Mouse (Mus musculus) heart, embryonic 16.5 days (tissue): ENCODE measurements around the gene Ccdc34. TPM values are rescaled to one million over a fixed set of nuclear protein-coding genes. Genes with fewer than 3 reads are reported as not detected.
"Not testable (repeated sequence)": the region's sequence is repeated elsewhere in the genome, so short reads cannot be mapped to it uniquely, and the experiment has no call there.

ENCODE experiments used
- ATAC-seq: fragments of 200-750 bp; cut with Nextera tagmentation; replicated peaks from 2 replicates; pipeline ENCODE4 v1.8.0; 2017; ENCODE audit warnings: moderate number of reproducible peaks; ENCODE audit not compliant: insufficient read depth, low FRiP score; ENCODE audit errors: extremely low read depth
- H3K27ac ChIP-seq: fragments of 300-500 bp; sonication (generic); 2 replicates; pipeline ENCODE4 v1.5.1; 2014; ENCODE audit warnings: mild to moderate bottlenecking, low read length, control low read depth, moderate library complexity
- H3K27me3 ChIP-seq: fragments of 300-500 bp; sonication (generic); 2 replicates; pipeline ENCODE4 v1.6.1; 2014; ENCODE audit warnings: low read length, mixed read lengths; ENCODE audit not compliant: control insufficient read depth, insufficient read depth
- H3K36me3 ChIP-seq: fragments of 300-500 bp; sonication (generic); 2 replicates; pipeline ENCODE4 v1.6.1; 2014; ENCODE audit not compliant: control insufficient read depth, insufficient read depth
- H3K4me1 ChIP-seq: fragments of 300-500 bp; sonication (generic); 2 replicates; pipeline ENCODE4 v1.6.1; 2014; ENCODE audit warnings: low read length, mixed read lengths; ENCODE audit not compliant: control insufficient read depth, insufficient read depth
- H3K4me2 ChIP-seq: fragments of 300-500 bp; sonication (generic); 2 replicates; pipeline ENCODE4 v1.6.1; 2014; ENCODE audit warnings: low read depth, mild to moderate bottlenecking, control low read depth, low read length
- H3K4me3 ChIP-seq: fragments of 300-500 bp; sonication (generic); 2 replicates; pipeline ENCODE4 v1.5.1; 2014; ENCODE audit warnings: mild to moderate bottlenecking, control low read depth, low read length
- H3K9ac ChIP-seq: fragments of 300-500 bp; sonication (generic); 2 replicates; pipeline ENCODE4 v1.6.1; 2014; ENCODE audit warnings: low read length, control low read depth
- H3K9me3 ChIP-seq: fragments of 300-500 bp; sonication (generic); replicated peaks from 2 replicates; pipeline ENCODE4 v1.6.1; 2016; ENCODE audit warnings: low read length; ENCODE audit not compliant: control insufficient read depth
- WGBS: fragments of 180-500 bp; shearing (Covaris S2); extraction: QIAGEN DNeasy Blood & Tissue Kit; methylation state at CpG from one replicate; pipeline ENCODE4 v1.1.7; 2014; 5-methylcytosine and 5-hydroxymethylcytosine counted together
- polyA plus RNA-seq: library from polyadenylated mRNA; unstranded; fragments of >200 nt; fragmentation: Nextera tagmentation; extraction: Ambion mirVana; gene quantifications from 2 replicates; pipeline ENCODE4 v1.2.1, GENCODE M21; 2015

The Ccdc34 gene
- polyA plus RNA-seq, 1 experiment from 2014 or later = 26.4 TPM

DNA sequence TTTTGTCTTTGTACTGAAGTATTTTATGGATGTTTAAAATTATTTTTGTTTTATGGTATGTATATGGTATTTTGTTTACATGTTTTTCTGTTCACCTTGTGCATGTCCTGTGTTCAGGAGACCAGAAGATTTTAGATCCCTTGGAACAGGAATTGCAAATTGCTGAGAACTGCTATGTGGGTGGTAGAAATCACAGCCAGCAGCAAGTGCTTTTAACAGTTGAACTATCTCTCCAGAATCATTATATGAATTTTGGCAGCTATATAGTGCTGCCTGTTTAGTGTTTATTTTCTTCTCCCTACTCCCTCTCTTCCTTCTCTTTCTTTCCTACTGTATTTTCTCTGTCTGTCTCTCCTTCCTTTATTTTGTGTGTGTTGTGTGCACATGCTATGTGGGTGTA is 130.4 kb downstream of the Ccdc34 start:
- H3K4me2 ChIP-seq, H3K27me3 ChIP-seq, H3K4me1 ChIP-seq, H3K27ac ChIP-seq, H3K4me3 ChIP-seq, H3K36me3 ChIP-seq, ATAC-seq, H3K9ac ChIP-seq, H3K9me3 ChIP-seq: not testable (repeated sequence)

GRCm38 (mm10) chr2:110149246-110149645 is 131.6 kb downstream of the Ccdc34 start:
- ATAC-seq = no peak
- Histone ChIP-seq H3K4me2 (no peak overlapping the region), H3K9me3 (no peaks in the 10 kb centered on the region), H3K4me3 (no peak overlapping the region), H3K36me3 (no peaks in the 10 kb centered on the region), H3K27me3 (no peaks in the 10 kb centered on the region), H3K4me1 (no peaks in the 10 kb centered on the region), H3K9ac (no peak overlapping the region), H3K27ac (no peak overlapping the region)

GRCm38 (mm10) chr2:110156321-110156720 is 138.7 kb downstream of the Ccdc34 start:
- no peak for ATAC-seq
- no peaks in the 10 kb centered on the region for H3K36me3 ChIP-seq
- no peaks in the 10 kb centered on the region for H3K27me3 ChIP-seq
- H3K9ac ChIP-seq = no peak overlapping the region
- no peak overlapping the region for H3K4me2 ChIP-seq
- H3K4me1 ChIP-seq = no peaks in the 10 kb centered on the region
- peaks cover 2% of the 10 kb centered on the region; the same call in 1 of the 2 replicates for H3K9me3 ChIP-seq
- no peak overlapping the region for H3K27ac ChIP-seq
- WGBS = 70% methylated on average over 2 of the region's 2 CpGs
- no peak overlapping the region for H3K4me3 ChIP-seq

- 82% methylated on average over 4 of the region's 4 CpGs for WGBS
- Histone ChIP-seq H3K27ac (no peak overlapping the region), H3K4me2 (no peak overlapping the region), H3K27me3 (no peaks in the 10 kb centered on the region), H3K4me1 (no peaks in the 10 kb centered on the region), H3K36me3 (no peaks in the 10 kb centered on the region), H3K4me3 (no peak overlapping the region), H3K9ac (no peak overlapping the region), H3K9me3 (no peaks in the 10 kb centered on the region)
- no peak for ATAC-seq
Measured at GRCm38 (mm10) chr2:110165003-110165402, 147.4 kb downstream of the Ccdc34 start.

- Histone ChIP-seq H3K9ac (no peak overlapping the region), H3K27ac (no peak overlapping the region), H3K4me3 (no peak overlapping the region), H3K4me1 (no peaks in the 10 kb centered on the region), H3K4me2 (no peak overlapping the region), H3K9me3 (no peaks in the 10 kb centered on the region), H3K36me3 (no peaks in the 10 kb centered on the region), H3K27me3 (no peaks in the 10 kb centered on the region)
- WGBS = 83% methylated on average over 4 of the region's 4 CpGs
- ATAC-seq = no peak
Measured at GRCm38 (mm10) chr2:110167694-110168093, 150.1 kb downstream of the Ccdc34 start.

GRCm38 (mm10) chr2:110168361-110168760 is 150.7 kb downstream of the Ccdc34 start:
- Histone ChIP-seq H3K27ac (no peak overlapping the region), H3K9me3 (no peaks in the 10 kb centered on the region), H3K36me3 (no peaks in the 10 kb centered on the region), H3K27me3 (no peaks in the 10 kb centered on the region), H3K4me3 (no peak overlapping the region), H3K4me1 (no peaks in the 10 kb centered on the region), H3K4me2 (no peak overlapping the region), H3K9ac (no peak overlapping the region)
- no peak for ATAC-seq

- Histone ChIP-seq H3K9ac (no peak overlapping the region), H3K4me2 (no peak overlapping the region), H3K27ac (no peak overlapping the region), H3K27me3 (no peaks in the 10 kb centered on the region), H3K4me1 (peaks cover 16% of the 10 kb centered on the region), H3K36me3 (no peaks in the 10 kb centered on the region), H3K9me3 (no peaks in the 10 kb centered on the region), H3K4me3 (no peak overlapping the region)
- 63% methylated on average over 7 of the region's 7 CpGs for WGBS
- ATAC-seq = no peak
Measured at GRCm38 (mm10) chr2:110172456-110172855, 154.8 kb downstream of the Ccdc34 start.

DNA sequence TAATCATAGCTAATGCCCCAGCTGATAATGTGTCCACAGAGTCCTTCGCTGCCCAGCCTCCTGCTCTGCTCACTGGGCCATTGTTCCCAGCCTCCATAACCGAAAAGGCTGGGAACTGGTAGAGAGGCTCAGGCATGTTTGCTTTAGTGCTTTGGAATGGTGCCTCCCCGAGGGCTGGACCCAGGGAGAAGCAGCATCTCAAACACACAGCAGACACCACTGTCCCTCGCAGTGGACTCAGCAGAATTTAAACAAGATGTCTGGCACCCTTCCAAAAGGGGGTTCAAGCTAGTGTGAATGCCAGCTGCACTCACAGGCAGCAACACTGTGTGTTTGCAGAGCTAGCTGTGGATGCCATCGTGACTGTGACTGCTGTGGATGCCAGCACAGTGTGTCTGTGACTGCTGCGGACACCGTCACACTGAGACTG is 156.2 kb downstream of the Ccdc34 start:
- H3K9ac ChIP-seq = no peak overlapping the region
- ATAC-seq = peak; percentile 29; the same call in 1 of the 2 replicates
- H3K4me3 ChIP-seq = no peak overlapping the region
- H3K27me3 ChIP-seq = no peaks in the 10 kb centered on the region
- WGBS = 32% methylated on average over 7 of the region's 7 CpGs
- no peak overlapping the region for H3K27ac ChIP-seq
- no peaks in the 10 kb centered on the region for H3K36me3 ChIP-seq
- H3K4me2 ChIP-seq = no peak overlapping the region
- no peaks in the 10 kb centered on the region for H3K9me3 ChIP-seq
- H3K4me1 ChIP-seq = peaks cover 23% of the 10 kb centered on the region

DNA sequence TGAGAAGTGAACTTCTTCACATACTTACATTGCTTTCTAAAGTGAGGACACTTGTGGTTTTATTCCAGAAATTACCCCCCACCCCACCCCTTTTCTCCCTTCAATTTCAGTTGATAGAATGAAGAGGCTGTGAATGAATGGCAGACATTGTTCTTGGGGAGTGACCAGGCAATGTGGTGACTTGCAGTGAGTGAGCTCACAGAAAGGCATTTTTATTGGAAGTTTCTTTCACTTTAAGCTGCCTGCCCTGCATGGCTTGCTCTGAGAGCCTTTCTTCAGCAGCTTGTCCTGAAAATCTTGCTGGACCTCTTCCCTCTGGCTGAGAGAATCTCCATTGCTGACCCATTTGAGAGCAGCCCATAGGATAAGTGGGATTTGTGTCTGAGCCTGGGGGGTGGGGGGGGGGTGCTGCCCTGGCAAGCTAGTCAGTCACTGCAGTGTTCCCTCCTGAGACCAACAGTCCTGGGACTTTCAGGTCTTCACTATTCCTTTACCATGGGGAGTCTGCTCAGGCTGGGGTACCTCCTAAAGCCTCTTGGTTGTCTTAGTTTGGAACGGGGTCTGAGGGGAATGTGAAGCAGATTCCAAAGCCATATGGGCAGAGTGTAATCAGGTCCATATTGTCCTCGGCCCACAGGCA is 159.3 kb downstream of the Ccdc34 start:
- H3K36me3 ChIP-seq = no peaks in the 10 kb centered on the region
- H3K27ac ChIP-seq = peak overlapping the region; percentile 88
- no peak overlapping the region for H3K4me3 ChIP-seq
- no peak overlapping the region for H3K4me2 ChIP-seq
- no peaks in the 10 kb centered on the region for H3K27me3 ChIP-seq
- peak overlapping the region; percentile 36; the same call in 1 of the 2 replicates for H3K9ac ChIP-seq
- WGBS = 57% methylated on average over 2 of the region's 2 CpGs
- ATAC-seq = no peak
- peaks cover 39% of the 10 kb centered on the region for H3K4me1 ChIP-seq
- no peaks in the 10 kb centered on the region for H3K9me3 ChIP-seq
